Mouse (Mus musculus) CH12F3 (cell line): ENCODE data around the gene Ppp5c.

Source experiments
- in situ Hi-C: fragments of 300-500 bp; cut with MboI; formaldehyde crosslinking; loops from 2 replicates; pipeline ENCODE4 v1.14.3; 2020; ENCODE audit warnings: low sequenced_read_pairs

Ppp5c gene

DNA sequence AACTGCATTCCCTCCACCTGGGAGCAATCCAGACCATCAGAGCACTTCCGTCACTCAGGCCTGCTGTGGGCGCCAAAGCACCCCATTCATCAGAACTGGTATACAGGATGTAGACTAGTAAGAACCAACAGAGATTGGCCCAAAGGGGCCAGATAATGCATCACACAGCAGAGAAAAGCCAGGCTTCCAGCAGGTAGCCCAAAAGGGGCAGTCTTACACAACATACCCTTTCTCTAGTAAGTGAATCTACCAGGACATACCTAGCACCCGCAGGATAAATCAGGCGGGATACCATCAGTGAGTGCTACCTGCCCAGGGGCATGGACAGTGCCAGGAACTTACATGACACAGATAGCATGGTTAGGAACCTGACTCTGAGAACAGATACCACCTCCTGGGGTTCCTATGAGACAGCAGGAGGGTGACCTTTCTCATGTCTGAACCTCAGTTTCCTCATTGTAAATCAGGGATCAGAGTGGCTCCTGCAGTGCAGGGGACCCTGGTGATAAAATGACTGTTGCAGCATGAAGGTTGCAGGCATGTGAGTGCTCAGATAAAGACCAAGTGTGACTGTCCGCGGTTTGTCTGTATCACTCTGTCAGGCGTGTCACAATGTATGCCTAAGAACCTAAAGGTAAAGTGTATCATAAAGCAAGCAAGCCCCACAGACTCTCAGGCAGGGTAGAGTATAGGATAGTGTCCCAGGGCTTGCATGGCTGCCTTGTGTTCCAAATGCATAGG lies 8.1 kb downstream of the Ppp5c start:
- in situ Hi-C loops: no loop called here

DNA sequence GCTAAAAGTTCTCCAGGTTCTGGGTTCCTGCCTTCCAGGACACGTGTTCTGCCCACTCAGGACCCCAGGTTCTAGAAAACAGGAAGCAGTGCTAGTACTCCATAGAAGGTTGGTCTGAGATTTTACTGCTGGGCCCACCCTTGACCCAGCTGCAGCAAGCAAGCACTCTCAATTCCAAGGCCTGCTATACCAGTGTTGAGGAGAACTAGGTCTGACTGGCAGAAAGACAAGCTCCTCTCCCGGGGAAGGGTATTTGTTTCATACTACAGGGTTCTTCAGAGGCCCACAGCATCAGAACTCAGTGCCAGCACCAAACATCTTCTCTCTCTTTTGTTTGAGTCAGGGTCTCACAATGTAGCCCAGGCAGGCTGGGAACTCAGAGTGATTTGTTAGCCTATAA lies 9.8 kb downstream of the Ppp5c start:
- in situ Hi-C loops: no loop called here

DNA sequence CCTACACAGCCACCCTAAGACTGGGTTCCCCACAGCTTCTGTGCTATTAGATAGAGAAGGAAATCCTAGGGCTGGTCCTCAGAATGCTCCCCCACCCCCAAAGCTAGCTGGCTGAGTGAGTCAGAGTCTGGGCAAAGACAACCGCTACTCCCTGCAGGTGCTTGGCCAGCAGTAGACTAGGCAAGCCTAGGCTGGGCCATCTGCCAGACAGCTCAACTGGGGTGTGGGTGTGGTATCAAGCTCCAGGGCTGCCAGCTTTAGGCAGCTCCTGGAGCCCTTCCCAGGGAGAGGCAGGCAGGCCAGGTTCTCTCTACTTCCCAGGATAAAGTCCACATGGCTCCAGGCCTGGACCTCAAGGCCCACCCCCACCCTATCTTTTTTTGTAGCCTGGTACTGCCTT lies 10.7 kb downstream of the Ppp5c start:
- in situ Hi-C loops: no loop called here

DNA sequence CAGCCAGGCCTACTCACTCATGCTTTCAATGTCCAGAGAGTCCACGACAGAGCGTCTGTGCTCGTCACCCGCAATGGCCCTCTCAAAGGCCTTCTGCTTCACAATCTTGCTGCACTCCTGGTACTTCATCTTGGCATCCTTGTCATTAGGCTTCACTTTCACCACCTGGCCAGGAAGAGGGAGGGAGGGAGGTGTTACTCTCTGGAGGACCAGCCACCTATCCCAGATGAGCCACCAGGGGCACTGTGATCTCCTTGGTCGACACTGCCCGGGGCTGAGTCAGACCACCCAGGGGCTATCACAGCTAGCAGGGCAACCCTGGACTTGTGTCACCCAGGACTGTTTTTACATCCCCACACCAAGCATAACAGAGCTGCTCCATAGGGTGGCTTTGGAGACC lies 12.3 kb downstream of the Ppp5c start:
- in situ Hi-C loops: no loop called here

- in situ Hi-C loops: loop anchor here (5.0 kb wide), 1 partner anchor 55 kb away; no protein-coding TSS in a partner anchor
These were observed 15.7 kb downstream of the Ppp5c start for GRCm38 (mm10) chr7:17011909-17012590.

DNA sequence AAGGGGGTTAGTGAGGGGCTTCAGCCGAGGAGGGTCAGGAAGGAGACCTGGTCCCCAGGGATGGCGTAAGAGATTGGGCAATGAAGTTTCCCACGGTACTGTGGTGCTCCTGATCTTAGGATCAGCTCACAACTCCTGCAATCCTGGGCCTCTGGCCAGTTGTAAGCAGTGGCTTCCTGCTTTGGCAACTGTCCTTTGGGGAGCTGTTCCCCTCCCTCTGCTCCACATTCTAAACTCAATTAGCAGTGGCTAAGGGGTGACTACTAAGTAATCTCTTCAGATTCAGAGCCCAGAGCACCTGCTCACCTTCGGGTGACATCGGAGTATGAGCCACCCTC lies 17.7 kb downstream of the Ppp5c start:
- in situ Hi-C loops: loop anchor here (5.0 kb wide), 1 partner anchor 57 kb away; no protein-coding TSS in a partner anchor

GRCm38 (mm10) chr7:17009326-17010009 lies 18.3 kb downstream of the Ppp5c start:
- in situ Hi-C loops: loop anchor here (5.0 kb wide), 1 partner anchor 58 kb away; no protein-coding TSS in a partner anchor

DNA sequence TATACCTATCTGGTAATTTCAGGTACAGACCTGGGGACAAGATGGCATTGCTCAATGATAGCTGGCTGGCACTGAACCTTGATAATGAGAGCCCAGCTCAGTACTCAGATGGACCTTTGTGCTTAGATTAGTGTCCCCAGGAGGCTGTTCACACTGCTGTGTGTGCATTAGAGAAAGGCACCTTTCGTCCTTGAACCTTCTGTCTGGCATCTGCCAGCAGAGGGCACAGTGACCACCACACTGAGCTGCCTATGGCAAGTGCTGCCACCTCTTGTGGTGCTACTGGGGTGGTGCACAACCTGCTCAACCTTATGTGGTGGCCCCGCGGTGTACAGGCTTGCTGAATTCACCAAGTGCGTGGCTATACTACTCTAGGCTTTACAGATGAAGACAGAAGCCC lies 20.4 kb downstream of the Ppp5c start:
- in situ Hi-C loops: no loop called here

DNA sequence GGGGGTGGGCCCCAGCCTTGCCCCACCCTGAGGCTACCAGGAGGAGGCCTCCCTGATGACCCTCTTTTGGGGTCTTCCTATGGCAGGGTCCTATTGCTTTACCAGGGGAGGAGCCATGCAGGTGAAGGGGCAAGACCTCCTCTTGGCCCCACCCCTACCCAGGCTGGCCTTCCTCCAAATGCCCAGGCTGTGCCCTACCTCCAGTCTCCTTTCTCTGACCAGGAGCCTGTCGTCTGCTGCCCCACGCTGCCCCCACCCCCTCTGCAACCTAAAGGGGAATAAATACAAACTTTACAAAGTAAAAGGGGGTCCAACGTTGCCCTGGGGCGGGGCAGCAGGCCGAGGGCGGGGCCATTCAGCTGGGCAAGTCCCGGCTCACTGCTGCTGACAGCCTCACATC lies 23.0 kb downstream of the Ppp5c start:
- in situ Hi-C loops: no loop called here

DNA sequence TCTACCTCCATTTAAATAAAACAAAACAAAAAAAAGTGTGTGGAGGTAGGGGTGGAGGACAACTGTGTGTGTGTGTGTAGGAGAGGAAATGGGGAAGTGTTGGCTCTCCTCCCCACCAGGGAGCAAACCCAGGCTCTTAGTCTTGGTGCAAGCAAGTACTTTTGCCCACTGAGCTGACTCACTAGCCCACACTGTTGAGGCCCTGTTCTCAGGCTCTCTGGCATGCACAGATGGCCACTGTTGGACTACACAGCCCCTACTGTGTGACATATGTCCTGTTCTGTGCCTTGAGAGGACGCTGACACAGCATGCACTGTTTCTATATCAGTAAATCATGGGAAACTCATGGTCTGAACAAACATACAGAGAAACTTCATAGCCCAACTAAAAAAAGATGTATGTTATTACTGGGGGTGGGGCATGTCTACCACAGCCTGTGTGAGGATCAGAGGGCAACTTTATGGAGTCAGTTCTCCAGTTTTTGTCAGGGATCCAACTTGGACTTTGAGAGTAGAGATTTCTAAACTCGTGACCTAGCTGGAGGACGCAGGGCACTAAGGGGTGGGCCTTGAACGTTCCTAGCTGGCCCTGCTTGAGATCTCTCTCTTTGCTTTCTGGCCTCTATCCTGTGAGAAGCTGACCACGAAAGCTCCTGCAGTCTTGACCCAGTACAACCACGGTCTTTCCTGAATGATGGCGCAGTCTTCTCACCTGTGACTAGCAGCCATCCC lies 24.3 kb downstream of the Ppp5c start:
- in situ Hi-C loops: no loop called here

DNA sequence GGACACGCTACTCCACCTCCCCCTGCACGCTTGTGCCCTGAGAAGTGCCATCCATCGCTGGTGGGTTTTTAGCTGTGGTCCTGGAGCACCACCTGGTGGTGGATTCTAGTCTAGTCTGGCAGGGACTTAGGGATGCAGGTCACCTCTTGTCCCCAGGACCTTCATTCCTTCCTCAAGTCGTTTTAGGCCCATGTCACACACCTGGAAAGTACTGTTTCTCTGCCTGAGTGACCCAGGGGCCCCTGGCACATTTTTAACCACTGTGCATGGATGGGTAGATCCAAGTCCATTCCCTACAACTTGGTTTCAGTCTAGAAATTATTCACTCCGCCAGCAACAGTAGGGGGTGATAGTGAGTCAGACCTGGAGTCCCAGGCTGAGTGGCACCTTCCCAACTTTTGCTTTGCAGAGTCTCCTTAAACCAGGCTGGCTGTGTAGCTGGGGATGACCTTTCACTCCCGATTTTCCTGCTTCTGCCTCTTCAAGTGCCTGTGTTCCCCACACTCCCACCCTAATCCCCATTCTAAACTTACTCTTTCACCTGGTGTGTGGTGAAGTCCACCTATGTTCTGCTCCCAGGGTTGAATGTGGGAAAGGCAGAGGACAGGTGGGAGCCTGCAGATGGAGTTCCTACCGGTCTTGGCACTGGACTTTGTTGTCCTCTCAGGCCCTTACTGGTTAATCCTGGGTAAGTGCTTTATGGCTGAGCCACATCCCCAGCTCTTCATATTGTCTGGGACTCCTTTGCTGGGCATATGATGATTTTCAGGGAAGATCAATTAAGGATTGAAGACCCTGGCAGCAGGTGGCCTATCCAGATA lies 25.1 kb downstream of the Ppp5c start:
- in situ Hi-C loops: no loop called here

- in situ Hi-C loops: loop anchor here (5.0 kb wide), 1 partner anchor 47 kb away; no protein-coding TSS in a partner anchor
These were observed 28.1 kb downstream of the Ppp5c start for GRCm38 (mm10) chr7:16999650-17000049.

- in situ Hi-C loops: loop anchor here (5.0 kb wide), 1 partner anchor 47 kb away; no protein-coding TSS in a partner anchor
These were observed 28.5 kb downstream of the Ppp5c start for GRCm38 (mm10) chr7:16999233-16999632.

GRCm38 (mm10) chr7:16995345-16995744 lies 32.4 kb downstream of the Ppp5c start:
- in situ Hi-C loops: loop anchor here (5.0 kb wide), 1 partner anchor 43 kb away; no protein-coding TSS in a partner anchor

DNA sequence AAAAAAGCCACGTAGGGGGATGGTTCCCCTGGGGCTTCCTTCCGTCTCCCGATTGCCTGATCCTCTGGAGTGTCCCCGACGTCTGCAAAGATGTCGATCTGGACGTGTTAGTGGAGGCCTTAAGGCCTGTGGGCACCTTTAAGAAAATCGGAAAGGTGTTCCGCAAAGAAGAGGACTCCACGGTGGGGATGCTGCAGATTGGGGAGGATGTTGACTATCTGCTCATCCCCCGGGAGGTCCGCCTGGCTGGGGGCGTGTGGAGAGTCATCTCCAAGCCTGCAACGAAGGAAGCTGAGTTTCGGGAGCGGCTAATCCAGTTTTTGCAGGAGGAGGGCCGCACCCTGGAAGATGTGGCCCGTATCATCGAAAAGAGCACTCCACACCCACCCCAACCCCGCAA lies 33.3 kb downstream of the Ppp5c start:
- in situ Hi-C loops: no loop called here

- in situ Hi-C loops: no loop called here
These were observed 33.9 kb downstream of the Ppp5c start for GRCm38 (mm10) chr7:16993651-16994399.

- in situ Hi-C loops: no loop called here
These were observed 35.3 kb downstream of the Ppp5c start, which contains the start of gene Ccdc8 for GRCm38 (mm10) chr7:16992451-16992807. TSS of gene Ccdc8 (plus strand) at chr7:16992708.

DNA sequence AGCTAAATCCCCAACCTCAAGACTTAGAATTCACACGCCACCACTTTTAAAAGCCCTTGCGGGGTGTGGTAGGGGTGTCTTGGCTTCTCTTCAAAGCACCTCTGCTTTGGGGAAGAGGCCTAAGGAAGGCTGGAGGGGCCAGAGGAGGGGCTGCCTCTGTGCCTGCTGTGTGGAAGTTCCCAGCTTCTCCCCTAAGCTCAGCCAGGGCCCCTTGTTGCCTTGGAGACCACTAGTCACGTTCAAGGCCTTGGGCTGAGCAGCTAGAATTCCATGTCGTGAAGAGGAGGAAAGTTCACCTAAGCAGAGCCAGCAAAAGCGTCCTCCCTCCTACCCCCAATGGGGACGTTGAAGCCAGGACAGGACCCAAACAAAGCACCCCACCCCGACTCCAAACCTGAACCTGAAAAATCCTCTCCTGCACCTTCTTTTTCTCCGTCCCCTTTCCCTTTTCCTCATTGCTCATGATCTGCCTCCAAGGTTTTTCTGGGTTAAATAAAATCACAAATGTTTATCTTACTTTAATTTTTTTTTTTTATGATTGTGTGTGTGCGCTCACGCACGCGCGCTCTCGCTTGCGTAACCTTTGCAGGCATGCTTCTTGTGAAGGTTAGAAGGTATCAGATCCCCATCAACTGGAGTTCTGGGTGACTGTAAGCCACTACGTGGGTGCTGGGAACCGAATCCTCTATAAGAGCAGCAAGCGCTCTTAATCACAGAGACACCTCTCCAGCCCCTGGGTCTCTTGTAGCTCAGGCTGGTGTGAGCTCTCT lies 35.9 kb downstream of the Ppp5c start:
- in situ Hi-C loops: no loop called here
